ENCODE assay signal across 14 mouse cellular contexts in the genomic region with DNA sequence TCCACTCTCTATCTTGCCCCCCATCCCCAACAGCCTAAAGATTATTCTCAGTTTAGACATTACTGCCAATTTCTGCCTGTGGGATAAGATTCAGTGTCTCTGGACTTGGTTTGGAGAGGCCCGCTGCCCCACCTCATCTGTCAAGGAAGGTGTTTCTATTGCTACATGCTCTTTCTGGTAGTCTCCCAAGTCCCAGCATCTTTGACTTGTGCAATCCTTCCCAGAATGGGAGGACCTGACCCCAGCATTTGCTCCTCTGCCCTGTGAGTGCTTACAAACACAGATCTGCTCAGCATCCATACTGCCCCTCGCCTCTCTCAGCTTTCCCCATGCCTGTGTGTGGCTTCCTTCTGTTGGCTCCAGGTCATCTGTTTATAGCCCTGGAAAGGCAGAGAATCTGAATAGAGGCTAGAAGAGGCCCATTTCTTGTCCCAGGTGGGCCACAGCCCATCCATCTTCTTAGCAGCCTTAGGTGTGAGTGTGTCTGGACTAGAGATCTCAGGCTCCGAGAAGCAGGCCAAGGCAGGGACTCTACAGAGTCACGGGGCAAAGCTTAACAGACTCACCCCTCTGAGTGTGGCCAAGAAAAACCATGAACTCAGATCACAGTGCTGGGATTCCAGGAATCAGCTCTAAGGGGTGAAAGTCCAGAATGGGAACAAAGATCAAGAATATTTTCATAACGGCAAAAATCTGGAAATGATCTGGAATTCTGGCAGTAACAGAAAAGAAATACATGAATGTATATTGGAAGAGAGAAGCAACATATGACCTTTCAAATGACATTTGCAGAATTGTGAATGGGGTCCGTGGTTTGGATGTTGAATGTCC. TPM values are rescaled to one million over a fixed set of nuclear protein-coding genes. Genes with fewer than 3 reads are reported as not detected.
DNase-seq lines count a peak whose midpoint lies in the region; ATAC-seq and TF ChIP-seq lines count a peak whose summit lies in the region.
"Had no signal": no experiment of that assay in that cellular context is flagged by ENCODE, and none has a peak within 500 bp of the region (broad histone marks: within the 10 kb centered on the region; RNA-seq: fewer than 3 reads in every experiment).

No protein-coding gene starts in this region.

- H3K27ac ChIP-seq in liver, postnatal 0 days (ENCODE audit: low read depth), result peak overlapping the region; percentile 45; the same call in 1 of the 2 replicates
- H3K27ac ChIP-seq in liver, embryonic 11.5 days (ENCODE audit: low read depth, low read length), result no peak overlapping the region
- H3K27ac ChIP-seq in stomach, embryonic 14.5 days (ENCODE audit: low read length), result peak overlapping the region; percentile 82; the same call in 1 of the 2 replicates
- H3K27ac ChIP-seq: liver, embryonic 14.5 days; midbrain, embryonic 12.5 days; neural tube, embryonic 12.5 days had no signal

- no peak overlapping the region for H3K4me3 ChIP-seq in liver, postnatal 0 days (ENCODE audit: low read depth, low read length)
- no peak overlapping the region for H3K4me3 ChIP-seq in liver, embryonic 11.5 days (ENCODE audit: low read depth, low read length)
- no peak overlapping the region for H3K4me3 ChIP-seq in stomach, embryonic 14.5 days (ENCODE audit: low read depth, low read length)
- H3K4me3 ChIP-seq: embryonic facial prominence, embryonic 12.5 days; midbrain, embryonic 12.5 days; neural tube, embryonic 12.5 days had no signal

- peak; percentile 18 for DNase-seq in adrenal gland, adult 2 months
- DNase-seq in adrenal gland, postnatal 36 days, result no peak
- no peak for DNase-seq in liver, postnatal 0 days
- DNase-seq in liver, embryonic 11.5 days (ENCODE audit: low spot score), result no peak
- peak; percentile 73 for DNase-seq in kidney, adult 9 months
- no peak for DNase-seq in left cerebral cortex, adult 11 months (ENCODE audit: low spot score)
- DNase-seq in left cerebral cortex, adult 8-10 months (ENCODE audit: low spot score in 2 of 2), result no peak
- DNase-seq: cerebellum, adult 9-10 months; right cerebral cortex, postnatal 14 days had no signal

- no peaks in the 10 kb centered on the region for H3K36me3 ChIP-seq in liver, postnatal 0 days (replicated peaks; ENCODE audit: insufficient read depth, low read length)
- no peaks in the 10 kb centered on the region for H3K36me3 ChIP-seq in liver, embryonic 11.5 days (ENCODE audit: control insufficient read depth, insufficient read depth, low read length)
- no peaks in the 10 kb centered on the region for H3K36me3 ChIP-seq in stomach, embryonic 14.5 days (ENCODE audit: control insufficient read depth, insufficient read depth, low read length)
- H3K36me3 ChIP-seq: embryonic facial prominence, embryonic 12.5 days; midbrain, embryonic 12.5 days; neural tube, embryonic 12.5 days had no signal

- no peak overlapping the region for H3K4me2 ChIP-seq in liver, postnatal 0 days (ENCODE audit: low read depth, low read length)
- no peak overlapping the region for H3K4me2 ChIP-seq in liver, embryonic 11.5 days
- no peak overlapping the region for H3K4me2 ChIP-seq in stomach, embryonic 14.5 days (replicated peaks; ENCODE audit: low read depth, low read length)
- H3K4me2 ChIP-seq: embryonic facial prominence, embryonic 12.5 days; midbrain, embryonic 12.5 days; neural tube, embryonic 12.5 days had no signal

- H3K9me3 ChIP-seq in liver, postnatal 0 days (ENCODE audit: low read length), result no peaks in the 10 kb centered on the region
- no peaks in the 10 kb centered on the region for H3K9me3 ChIP-seq in liver, embryonic 11.5 days (ENCODE audit: control insufficient read depth, low read length)
- H3K9me3 ChIP-seq in stomach, embryonic 14.5 days (ENCODE audit: control insufficient read depth, low read depth, low read length), result no peaks in the 10 kb centered on the region
- H3K9me3 ChIP-seq: embryonic facial prominence, embryonic 12.5 days; midbrain, embryonic 12.5 days; neural tube, embryonic 12.5 days had no signal

- no peaks in the 10 kb centered on the region for H3K27me3 ChIP-seq in liver, postnatal 0 days (ENCODE audit: insufficient read depth, low read length)
- H3K27me3 ChIP-seq in liver, embryonic 11.5 days (replicated peaks; ENCODE audit: control insufficient read depth, insufficient read depth, low read length), result 0 out of 2 replicates have a peak, but pooled peaks cover 2% of the 10 kb centered on the region
- H3K27me3 ChIP-seq in stomach, embryonic 14.5 days (ENCODE audit: control insufficient read depth, insufficient read depth, low read length), result no peaks in the 10 kb centered on the region
- H3K27me3 ChIP-seq: embryonic facial prominence, embryonic 12.5 days; midbrain, embryonic 12.5 days; neural tube, embryonic 12.5 days had no signal

- no peak overlapping the region for H3K9ac ChIP-seq in liver, postnatal 0 days (replicated peaks)
- H3K9ac ChIP-seq in liver, embryonic 11.5 days (ENCODE audit: low read depth, low read length), result no peak overlapping the region
- H3K9ac ChIP-seq in stomach, embryonic 14.5 days (replicated peaks; ENCODE audit: low read depth, low read length), result no peak overlapping the region
- H3K9ac ChIP-seq: embryonic facial prominence, embryonic 12.5 days; liver, embryonic 14.5 days; midbrain, embryonic 12.5 days; neural tube, embryonic 12.5 days had no signal

- ATAC-seq in liver, postnatal 0 days, result no peak
- ATAC-seq in liver, embryonic 11.5 days (replicated peaks; ENCODE audit: low FRiP score), result no peak
- no peak for ATAC-seq in stomach, embryonic 14.5 days (ENCODE audit: insufficient number of reproducible peaks, insufficient read depth, low FRiP score, low read depth)

- 69% methylated on average over 6 of the region's 6 CpGs for WGBS in liver, postnatal 0 days (ENCODE audit: insufficient replicate concordance)
- WGBS in liver, embryonic 11.5 days, result 65% methylated on average over 6 of the region's 6 CpGs
- WGBS in stomach, embryonic 14.5 days, result 70% methylated on average over 6 of the region's 6 CpGs

- H3K4me1 ChIP-seq in liver, postnatal 0 days (ENCODE audit: insufficient read depth), result peaks cover 18% of the 10 kb centered on the region
- H3K4me1 ChIP-seq in liver, embryonic 11.5 days (replicated peaks; ENCODE audit: control insufficient read depth, insufficient read depth, low read length), result peaks cover 6% of the 10 kb centered on the region
- peaks cover 23% of the 10 kb centered on the region for H3K4me1 ChIP-seq in stomach, embryonic 14.5 days (ENCODE audit: control insufficient read depth, insufficient read depth, low read length)

- TF ChIP-seq CTCF in liver, postnatal 0 days (IDR thresholded peaks at IDR 0.05; ENCODE audit: low read depth), result no peak

- no peak for TF ChIP-seq EP300 in liver, postnatal 0 days (IDR thresholded peaks at IDR 0.05; ENCODE audit: low read depth)

RNA-seq across cellular contexts. Expression of a gene that starts 36.0 kb away (rescaled TPM):
- total RNA-seq in adrenal gland, adult 2 months (2021), result 10 to 100 TPM; 17.0 to 37.1 TPM
- polyA plus RNA-seq in adrenal gland, adult 2 months (2012; rRNA removed), result 16.6 and 19.4 TPM in 2 replicates
- total RNA-seq in adrenal gland, postnatal 36 days (2021), result 10 to 100 TPM; 17.3 to 21.1 TPM
- polyA plus RNA-seq in liver, postnatal 0 days (2015; fragmentation: Nextera tagmentation; extraction: Ambion mirVana), result 6.1 and 6.2 TPM in 2 replicates
- polyA plus RNA-seq in liver, embryonic 11.5 days (2014; fragmentation: Nextera tagmentation; extraction: Ambion mirVana), result 17.1 and 21.0 TPM in 2 replicates
- polyA plus RNA-seq in stomach, embryonic 14.5 days (2014; fragmentation: Nextera tagmentation; extraction: Ambion mirVana), result 11.3 and 12.4 TPM in 2 replicates
- total RNA-seq in left cerebral cortex, adult 8-10 months (2022), result 1 to 10 TPM; 4.1 to 6.4 (median 4.7) TPM

Comparison
In these comparisons a context has a peak if more than half of its experiments do, and no peak if none do; other contexts are left out.
1. DNase-seq: peak in adrenal gland, adult 2 months (single experiment) and kidney, adult 9 months (single experiment); none in adrenal gland, postnatal 36 days (0 of 2), liver, postnatal 0 days (single experiment), liver, embryonic 11.5 days (single experiment), left cerebral cortex, adult 11 months (single experiment) and left cerebral cortex, adult 8-10 months (0 of 2).